In the genomic region with DNA sequence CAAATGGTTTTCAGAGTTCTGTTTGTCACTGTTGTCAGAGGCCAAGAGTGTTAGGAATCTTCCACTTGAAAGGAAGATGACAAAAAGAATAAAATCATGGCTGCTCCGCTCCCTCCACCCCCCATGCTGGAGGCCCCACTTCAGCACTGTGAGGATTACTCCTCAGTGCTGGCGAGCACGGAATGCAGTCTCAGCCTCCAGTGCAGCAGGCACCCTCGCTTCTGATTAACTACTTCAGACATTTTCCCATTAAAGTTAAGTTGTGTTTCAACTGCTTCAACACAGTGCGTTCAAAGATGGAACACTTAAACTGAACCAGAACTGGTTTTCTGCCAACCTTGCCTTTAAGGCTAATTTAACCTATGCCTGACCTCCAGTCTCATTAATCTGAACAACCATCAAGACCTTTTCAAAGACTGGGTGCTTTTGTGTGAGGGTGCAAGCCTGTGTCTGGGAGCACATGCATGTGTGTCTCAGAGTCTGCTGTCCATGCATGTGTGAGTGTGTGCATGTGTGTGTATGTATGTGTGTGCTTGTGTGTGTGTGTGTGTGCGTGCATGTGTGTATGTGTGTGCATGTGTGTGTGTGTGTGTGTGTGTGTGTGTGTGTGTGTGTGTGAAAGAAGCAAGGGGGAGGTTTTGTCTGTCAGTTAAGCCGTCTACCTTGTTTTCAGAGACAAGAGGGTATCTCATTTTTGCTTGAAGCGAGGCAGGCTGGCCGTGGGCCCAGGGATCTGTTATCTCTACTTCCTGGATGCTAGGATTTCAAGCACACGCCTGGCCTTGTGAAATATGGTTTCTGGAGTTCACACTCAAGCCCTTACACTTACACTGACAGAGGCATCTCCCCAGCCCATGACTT, we compare ENCODE assay signal across 7 mouse cellular contexts. TPM values are rescaled to one million over a fixed set of nuclear protein-coding genes. Genes with fewer than 3 reads are reported as not detected.
DNase-seq lines count a peak whose midpoint lies in the region; ATAC-seq and TF ChIP-seq lines count a peak whose summit lies in the region.

No protein-coding gene starts in this region.

- no peak for TF ChIP-seq CTCF in intestine, postnatal 0 days (IDR thresholded peaks at IDR 0.05; ENCODE audit: low read depth)

- peak; percentile 71 for ATAC-seq in forebrain, embryonic 11.5 days (replicated peaks; ENCODE audit: low FRiP score)
- ATAC-seq in intestine, postnatal 0 days, result no peak

- no peaks in the 10 kb centered on the region for H3K27me3 ChIP-seq in forebrain, embryonic 11.5 days (ENCODE audit: control insufficient read depth, insufficient read depth, low read length)
- H3K27me3 ChIP-seq in intestine, postnatal 0 days (replicated peaks; ENCODE audit: control insufficient read depth, insufficient read depth, low read length), result no peaks in the 10 kb centered on the region

- WGBS in forebrain, embryonic 11.5 days, result 33% methylated on average over 10 of the region's 10 CpGs
- 28% methylated on average over 10 of the region's 10 CpGs for WGBS in intestine, postnatal 0 days

- peak overlapping the region; percentile 14; the same call in 1 of the 2 replicates for H3K27ac ChIP-seq in forebrain, embryonic 11.5 days (ENCODE audit: low read depth, low read length)
- H3K27ac ChIP-seq in intestine, postnatal 0 days (ENCODE audit: low read depth, low read length), result peak overlapping the region; percentile 24; the same call in 1 of the 2 replicates

- H3K4me2 ChIP-seq in forebrain, embryonic 11.5 days (ENCODE audit: low read depth, low read length, severe bottlenecking), result no peak overlapping the region
- H3K4me2 ChIP-seq in intestine, postnatal 0 days (replicated peaks; ENCODE audit: low read depth), result 0 out of 2 replicates have a peak overlapping the region, but pooled peaks have one; percentile 1

- H3K4me3 ChIP-seq in forebrain, embryonic 11.5 days (ENCODE audit: low read depth, low read length), result no peak overlapping the region
- H3K4me3 ChIP-seq in intestine, postnatal 0 days (ENCODE audit: low read depth, low read length), result no peak overlapping the region

- H3K36me3 ChIP-seq in forebrain, embryonic 11.5 days (ENCODE audit: control insufficient read depth, insufficient read depth, low read length), result no peaks in the 10 kb centered on the region
- 0 out of 2 replicates have a peak, but pooled peaks cover 5% of the 10 kb centered on the region for H3K36me3 ChIP-seq in intestine, postnatal 0 days (ENCODE audit: control insufficient read depth, insufficient read depth)

- no peak overlapping the region for H3K9ac ChIP-seq in forebrain, embryonic 11.5 days (ENCODE audit: low read length)
- H3K9ac ChIP-seq in intestine, postnatal 0 days (ENCODE audit: low read depth, low read length), result no peak overlapping the region

- DNase-seq in embryo, embryonic 10 days (ENCODE audit: low spot score), result peak; percentile 62
- no peak for DNase-seq in forebrain, embryonic 11.5 days (ENCODE audit: low spot score)
- peak; percentile 63 for DNase-seq in lung, postnatal 36 days
- DNase-seq in T-cell, adult 2 months (ENCODE audit: low spot score), result no peak
- no peak for DNase-seq in urinary bladder, postnatal 25 days (ENCODE audit: low spot score)
- no peak for DNase-seq in gastrocnemius, adult 8-10 months (ENCODE audit: low spot score in 2 of 2)

- H3K9me3 ChIP-seq in forebrain, embryonic 11.5 days (ENCODE audit: control insufficient read depth, low read length), result no peaks in the 10 kb centered on the region
- no peaks in the 10 kb centered on the region for H3K9me3 ChIP-seq in intestine, postnatal 0 days (ENCODE audit: control insufficient read depth)

- peaks cover 15% of the 10 kb centered on the region for H3K4me1 ChIP-seq in forebrain, embryonic 11.5 days (replicated peaks; ENCODE audit: control insufficient read depth, insufficient read depth, low read length)
- peaks cover 24% of the 10 kb centered on the region for H3K4me1 ChIP-seq in intestine, postnatal 0 days (replicated peaks; ENCODE audit: control insufficient read depth, insufficient read depth, low read length)

RNA-seq across cellular contexts. Expression of a gene that starts 51.2 kb away (rescaled TPM):
- 28.1 and 28.8 TPM in 2 replicates for polyA plus RNA-seq in forebrain, embryonic 11.5 days (2014; fragmentation: Nextera tagmentation; extraction: Ambion mirVana)
- polyA plus RNA-seq in intestine, postnatal 0 days (2015; fragmentation: Nextera tagmentation; extraction: Ambion mirVana), result 7.9 and 8.3 TPM in 2 replicates
- total RNA-seq in gastrocnemius, adult 8-10 months (2022), result 1 to 10 TPM; 1.3 to 1.8 (median 1.4) TPM

Comparison
In these comparisons a context has a peak if more than half of its experiments do, and no peak if none do; other contexts are left out.
1. DNase-seq: peak in embryo, embryonic 10 days (single experiment) and lung, postnatal 36 days (single experiment); none in forebrain, embryonic 11.5 days (single experiment), T-cell, adult 2 months (single experiment), urinary bladder, postnatal 25 days (single experiment) and gastrocnemius, adult 8-10 months (0 of 2).